ENCODE assay signal across 8 mouse cellular contexts in genomic region chr19:47536521-47537299, GRCm38 (mm10). TPM values are rescaled to one million over a fixed set of nuclear protein-coding genes. Genes with fewer than 3 reads are reported as not detected.
DNase-seq lines count a peak whose midpoint lies in the region; ATAC-seq and TF ChIP-seq lines count a peak whose summit lies in the region.

No protein-coding gene starts in this region.

- no peak for TF ChIP-seq EP300 in ES-Bruce4 (IDR thresholded peaks at IDR 0.05; ENCODE audit: insufficient read depth, low read depth, low read length)

- intact Hi-C loops in heart, postnatal 14 days (cut with DNase I) = loop anchor here (2.0 kb wide), 1 partner anchor 24 kb away; no protein-coding TSS in a partner anchor

- TF ChIP-seq CTCF in ES-Bruce4 (IDR thresholded peaks at IDR 0.05; ENCODE audit: low read depth, low read length) = no peak

- H3K36me3 ChIP-seq in ES-Bruce4 (ENCODE audit: control insufficient read depth, insufficient read depth, low read length, poor library complexity, severe bottlenecking) = peaks cover 3% of the 10 kb centered on the region; the same call in 1 of the 2 replicates
- peaks cover 22% of the 10 kb centered on the region for H3K36me3 ChIP-seq in forebrain, embryonic 13.5 days (ENCODE audit: poor library complexity, severe bottlenecking)
- H3K36me3 ChIP-seq in neural tube, embryonic 15.5 days = no peaks in the 10 kb centered on the region

- H3K4me3 ChIP-seq in ES-Bruce4 (ENCODE audit: low read depth, low read length) = peak overlapping the region; percentile 99
- H3K4me3 ChIP-seq in forebrain, embryonic 13.5 days = peak overlapping the region; percentile 54
- peak overlapping the region; percentile 58 for H3K4me3 ChIP-seq in neural tube, embryonic 15.5 days (replicated peaks)

- H3K27me3 ChIP-seq in ES-Bruce4 (ENCODE audit: control insufficient read depth, insufficient read depth, low read length, poor library complexity, severe bottlenecking) = no peaks in the 10 kb centered on the region
- no peaks in the 10 kb centered on the region for H3K27me3 ChIP-seq in forebrain, embryonic 13.5 days
- no peaks in the 10 kb centered on the region for H3K27me3 ChIP-seq in neural tube, embryonic 15.5 days (replicated peaks)

- H3K9me3 ChIP-seq in ES-Bruce4 (replicated peaks; ENCODE audit: control insufficient read depth, insufficient read depth, low read length, poor library complexity, severe bottlenecking) = no peaks in the 10 kb centered on the region
- no peaks in the 10 kb centered on the region for H3K9me3 ChIP-seq in forebrain, embryonic 13.5 days (replicated peaks)
- H3K9me3 ChIP-seq in neural tube, embryonic 15.5 days (replicated peaks) = no peaks in the 10 kb centered on the region

- peak; percentile 82 for TF ChIP-seq POLR2A in ES-Bruce4 (IDR thresholded peaks at IDR 0.05; ENCODE audit: insufficient read depth, low read length)

- peak overlapping the region; percentile 93 for H3K9ac ChIP-seq in ES-Bruce4 (ENCODE audit: low read depth, poor library complexity, severe bottlenecking)
- H3K9ac ChIP-seq in forebrain, embryonic 13.5 days = peak overlapping the region; percentile 69
- H3K9ac ChIP-seq in neural tube, embryonic 15.5 days (replicated peaks) = peak overlapping the region; percentile 51

- peak; percentile 92 for ATAC-seq in cerebellum, adult (ENCODE audit: insufficient number of reproducible peaks, low FRiP score, low TSS enrichment)
- peak; percentile 99 for ATAC-seq in forebrain, embryonic 13.5 days
- peak; percentile 97 for ATAC-seq in neural tube, embryonic 15.5 days (ENCODE audit: low FRiP score)

- 5% methylated on average over 39 of the region's 39 CpGs for WGBS in forebrain, embryonic 13.5 days
- 4% methylated on average over 39 of the region's 39 CpGs for WGBS in neural tube, embryonic 15.5 days

- peak; percentile 99 for DNase-seq in heart, postnatal 14 days
- DNase-seq in layer of hippocampus, adult 11-12 months (ENCODE audit: low spot score) = peak; percentile 98
- peak; percentile 99 for DNase-seq in lung, adult 18-20 months
- DNase-seq in testis, postnatal 14 days (ENCODE audit: low spot score) = peak; percentile 95

- H3K4me2 ChIP-seq in forebrain, embryonic 13.5 days = peak overlapping the region; percentile 71
- H3K4me2 ChIP-seq in neural tube, embryonic 15.5 days = peak overlapping the region; percentile 86

- H3K4me1 ChIP-seq in ES-Bruce4 (ENCODE audit: control insufficient read depth, insufficient read depth, low read length) = peaks cover 5% of the 10 kb centered on the region
- H3K4me1 ChIP-seq in forebrain, embryonic 13.5 days = peaks cover 16% of the 10 kb centered on the region
- peaks cover 26% of the 10 kb centered on the region for H3K4me1 ChIP-seq in neural tube, embryonic 15.5 days

- peak overlapping the region; percentile 63; the same call in 1 of the 2 replicates for H3K27ac ChIP-seq in ES-Bruce4 (ENCODE audit: insufficient read depth, low read length)
- H3K27ac ChIP-seq in forebrain, embryonic 13.5 days = peak overlapping the region; percentile 52; the same call in 1 of the 2 replicates
- H3K27ac ChIP-seq in neural tube, embryonic 15.5 days (replicated peaks) = peak overlapping the region; percentile 84

RNA-seq across cellular contexts. Expression of gene Stn1, which starts 0.6 kb away (rescaled TPM):
- 41.4 and 44.9 TPM in 2 replicates for polyA plus RNA-seq in ES-Bruce4 (2011; ENCODE audit: insufficient read depth, insufficient read length, low read depth, missing spikeins)
- 39.0 and 42.2 TPM in 2 replicates for polyA plus RNA-seq in forebrain, embryonic 13.5 days (2015; fragmentation: Nextera tagmentation; extraction: Ambion mirVana)
- 10 to 100 TPM; 17.3 to 17.8 TPM for total RNA-seq in heart, postnatal 14 days (2021)
- 27.2 and 31.9 TPM in 2 replicates for polyA plus RNA-seq in neural tube, embryonic 15.5 days (2015; fragmentation: Nextera tagmentation; extraction: Ambion mirVana)

RNA-seq across cellular contexts. Expression of gene Slk, which starts 42.8 kb away (rescaled TPM):
- polyA plus RNA-seq in ES-Bruce4 (2011; ENCODE audit: insufficient read depth, insufficient read length, low read depth, missing spikeins) = 76.1 and 91.4 TPM in 2 replicates
- 7.8 and 9.1 TPM in 2 replicates for polyA plus RNA-seq in forebrain, embryonic 13.5 days (2015; fragmentation: Nextera tagmentation; extraction: Ambion mirVana)
- total RNA-seq in heart, postnatal 14 days (2021) = 100 to 1,000 TPM; 103 TPM
- 5.5 and 7.3 TPM in 2 replicates for polyA plus RNA-seq in neural tube, embryonic 15.5 days (2015; fragmentation: Nextera tagmentation; extraction: Ambion mirVana)

Comparison
In these comparisons a context has a peak if more than half of its experiments do, and no peak if none do; other contexts are left out.
1. Peak in every context shown above with its lines: DNase-seq, ATAC-seq, H3K4me3 ChIP-seq and H3K27ac ChIP-seq.